Mouse (Mus musculus) CH12.LX (cell line): ENCODE results near the gene Wars2. TPM values are rescaled to one million over a fixed set of nuclear protein-coding genes. Genes with fewer than 3 reads are reported as not detected.

Source experiments
- DNase-seq: peaks from one replicate; pipeline ENCODE4 v3.0.0-alpha.2; 2013; ENCODE audit errors: extremely low read depth
- H3K27ac ChIP-seq: 2 replicates; pipeline ENCODE4 v1.5.1; 2012; ENCODE audit warnings: low read depth, mild to moderate bottlenecking, control low read depth, moderate library complexity; ENCODE audit not compliant: insufficient read depth
- H3K27me3 ChIP-seq: replicated peaks from 2 replicates; pipeline ENCODE3; 2012; ENCODE audit warnings: inconsistent platforms
- H3K36me3 ChIP-seq, 2 experiments: replicated peaks in 1 of 2; 2 replicates each; pipeline versions ENCODE3 to v1.6.1; 2012; ENCODE audit warnings: inconsistent platforms in 1 of 2, low read length in 1 of 2, mild to moderate bottlenecking in 1 of 2, mixed read lengths in 1 of 2, moderate library complexity in 1 of 2; ENCODE audit not compliant: control insufficient read depth in 1 of 2, insufficient read depth in 1 of 2
- H3K4me1 ChIP-seq, 2 experiments: 2 replicates each; pipeline ENCODE4 v1.6.1; 2012; ENCODE audit warnings: inconsistent platforms in 1 of 2, moderate library complexity in 1 of 2; ENCODE audit not compliant: insufficient read depth in 2 of 2, control insufficient read depth in 1 of 2
- H3K4me2 ChIP-seq: 2 replicates; pipeline ENCODE4 v1.6.1; 2012; ENCODE audit warnings: low read depth, mild to moderate bottlenecking, control low read depth; ENCODE audit not compliant: poor library complexity, insufficient read depth, severe bottlenecking
- H3K4me3 ChIP-seq, 3 experiments: fragments of 150-350 bp in 1 of 3; sonication (generic) in 1 of 3; replicated peaks in 1 of 3; 2 replicates each; pipeline versions ENCODE3 to v1.5.1; 2011 to 2012; ENCODE audit warnings: low read depth in 2 of 3, low read length in 2 of 3, mild to moderate bottlenecking in 2 of 3, moderate library complexity in 2 of 3, control low read depth in 1 of 3, improper control_type of control experiment in 1 of 3, inconsistent platforms in 1 of 3, mixed read lengths in 1 of 3; ENCODE audit not compliant: poor library complexity in 1 of 3
- H3K79me2 ChIP-seq: replicated peaks from 2 replicates; pipeline ENCODE4 v1.6.1; 2012; ENCODE audit warnings: mild to moderate bottlenecking, moderate library complexity; ENCODE audit not compliant: control insufficient read depth, poor library complexity, insufficient read depth, severe bottlenecking; ENCODE audit errors: extremely low read depth
- H3K9ac ChIP-seq: 2 replicates; pipeline ENCODE4 v1.6.1; 2012; ENCODE audit warnings: low read depth, mild to moderate bottlenecking, control low read depth, moderate library complexity; ENCODE audit not compliant: insufficient read depth
- H3K9me3 ChIP-seq: replicated peaks from 2 replicates; pipeline ENCODE3; 2012; ENCODE audit warnings: low read length, inconsistent platforms, mixed read lengths
- CHD1 ChIP-seq: IDR thresholded peaks from 2 replicates; pipeline ENCODE4 v1.6.1; 2012; ENCODE audit warnings: low read depth, low read length, improper control_type of control experiment, inconsistent platforms
- CHD2 ChIP-seq: IDR thresholded peaks from 2 replicates; pipeline ENCODE4 v1.6.1; 2011; ENCODE audit warnings: low read length, improper control_type of control experiment
- CTCF ChIP-seq, 2 experiments: IDR thresholded peaks in 1 of 2; conservative IDR thresholded peaks in 1 of 2; 2 replicates each; pipeline ENCODE4 v1.5.1; 2011 to 2012; ENCODE audit warnings: low read depth in 2 of 2, low read length in 2 of 2, improper control_type of control experiment in 1 of 2, inconsistent platforms in 1 of 2, mild to moderate bottlenecking in 1 of 2, moderate library complexity in 1 of 2
- EP300 ChIP-seq: IDR thresholded peaks from 2 replicates; pipeline ENCODE4 v1.6.1; 2011; ENCODE audit warnings: low read length, improper control_type of control experiment
- GABPA ChIP-seq: IDR thresholded peaks from 2 replicates; pipeline ENCODE4 v1.6.1; 2012; ENCODE audit warnings: low read depth, low read length, improper control_type of control experiment, inconsistent platforms; ENCODE audit not compliant: insufficient replicate concordance
- IRF4 ChIP-seq: IDR thresholded peaks from 2 replicates; pipeline ENCODE4 v1.6.1; 2014; ENCODE audit warnings: low read depth, mild to moderate bottlenecking, inconsistent platforms, low read length, improper control_type of control experiment
- KAT2A ChIP-seq: IDR thresholded peaks from 2 replicates; pipeline ENCODE4 v1.6.1; 2012; ENCODE audit warnings: low read length, improper control_type of control experiment, inconsistent platforms; ENCODE audit not compliant: insufficient replicate concordance
- MAFK ChIP-seq: IDR thresholded peaks from 2 replicates; pipeline ENCODE4 v1.6.1; 2011; ENCODE audit warnings: low read length, improper control_type of control experiment; ENCODE audit not compliant: insufficient replicate concordance
- MAX ChIP-seq: IDR thresholded peaks from 2 replicates; pipeline ENCODE4 v1.6.1; 2011; ENCODE audit warnings: low read length, improper control_type of control experiment
- MAZ ChIP-seq: IDR thresholded peaks from 2 replicates; pipeline ENCODE4 v1.6.1; 2012; ENCODE audit warnings: low read depth, mild to moderate bottlenecking, inconsistent platforms, low read length, improper control_type of control experiment, moderate library complexity
- MXI1 ChIP-seq: IDR thresholded peaks from 2 replicates; pipeline ENCODE4 v1.6.1; 2011; ENCODE audit warnings: mild to moderate bottlenecking, low read depth, low read length, improper control_type of control experiment
- MYC ChIP-seq: IDR thresholded peaks from 2 replicates; pipeline ENCODE4 v1.6.1; 2011; ENCODE audit warnings: low read depth, mild to moderate bottlenecking, improper control_type of control experiment, low read length
- NELFE ChIP-seq: IDR thresholded peaks from 2 replicates; pipeline ENCODE4 v1.6.1; 2011; ENCODE audit warnings: low read depth, low read length, improper control_type of control experiment
- PAX5 ChIP-seq: IDR thresholded peaks from 2 replicates; pipeline ENCODE4 v1.6.1; 2012; ENCODE audit warnings: low read length, inconsistent platforms, mixed read lengths
- POLR2AphosphoS2 ChIP-seq: IDR thresholded peaks from 2 replicates; pipeline ENCODE4 v1.6.1; 2011; ENCODE audit warnings: low read depth, low read length, improper control_type of control experiment
- RAD21 ChIP-seq: IDR thresholded peaks from 2 replicates; pipeline ENCODE4 v1.6.1; 2011; ENCODE audit warnings: low read depth, mild to moderate bottlenecking, low read length, improper control_type of control experiment, moderate library complexity
- SIN3A ChIP-seq: IDR thresholded peaks from 2 replicates; pipeline ENCODE4 v1.6.1; 2012; ENCODE audit warnings: low read length, improper control_type of control experiment, inconsistent platforms
- TBP ChIP-seq: conservative IDR thresholded peaks from 2 replicates; pipeline ENCODE4 v1.6.1; 2011; ENCODE audit warnings: low read depth, low read length, improper control_type of control experiment
- ZKSCAN1 ChIP-seq: IDR thresholded peaks from 2 replicates; pipeline ENCODE4 v1.6.1; 2012; ENCODE audit warnings: low read depth, inconsistent platforms, low read length, improper control_type of control experiment, borderline replicate concordance
- ZMIZ1 ChIP-seq: IDR thresholded peaks from 2 replicates; pipeline ENCODE4 v1.6.1; 2012; ENCODE audit warnings: low read depth, mild to moderate bottlenecking, inconsistent platforms, low read length, improper control_type of control experiment
- dilution Hi-C: fragments of 300-500 bp; cut with MboI; formaldehyde crosslinking; loops from 2 replicates; pipeline ENCODE4 v1.14.3; 2020; ENCODE audit warnings: low sequenced_read_pairs; ENCODE audit not compliant: extremely low pct_unique_long_range_greater_than_20kb, extremely low pct_ligation_motif_present
- in situ Hi-C: fragments of 300-500 bp; cut with MboI; formaldehyde crosslinking; loops from 3 replicates; pipeline ENCODE4 v1.14.3; 2019; ENCODE audit warnings: low sequenced_read_pairs, low pct_ligation_motif_present, low pct_unique_long_range_greater_than_20kb, mixed read lengths
- polyA plus RNA-seq: library from polyadenylated mRNA; unstranded; fragments of >175 nt; gene quantifications from 2 replicates; pipeline ENCODE4 v1.2.1, GENCODE M21; 2012; ENCODE audit warnings: low read depth; ENCODE audit not compliant: insufficient read length
- total RNA-seq, 2 experiments: library from RNA; depleted of rRNA; stranded (reverse); fragments of 300-350 nt in 1 of 2; fragments of >200 nt in 1 of 2; gene quantifications; 2 replicates each; pipeline ENCODE4 v1.2.3; 2012 to 2014

Wars2 gene
- total and polyA plus RNA-seq, 3 experiments, result 7.1 to 10.2 (median 8.6) TPM

GRCm38 (mm10) chr3:99245341-99245740 lies 104.5 kb downstream of the Wars2 start:
- no peak for DNase-seq
- Histone ChIP-seq H3K36me3 (no peaks in the 10 kb centered on the region), H3K9me3 (no peaks in the 10 kb centered on the region), H3K4me3 (no peak overlapping the region), H3K27ac (no peak overlapping the region), H3K4me2 (no peak overlapping the region), H3K4me1 (peaks cover under 1 to 9% of the 10 kb centered on the region in 2 experiments; a peak in 1 of 4 replicates), H3K9ac (no peak overlapping the region), H3K27me3 (no peaks in the 10 kb centered on the region), H3K79me2 (no peaks in the 10 kb centered on the region)
- in situ Hi-C loops, result loop anchor here (25.0 kb wide), 1 partner anchor 692 kb away; no protein-coding TSS in a partner anchor
- TF ChIP-seq POLR2AphosphoS2 (no peak), MAX (no peak), CHD1 (no peak), MAFK (no peak), NELFE (no peak), TBP (no peak), PAX5 (no peak), RAD21 (no peak), CTCF (conservative IDR thresholded peaks at IDR 0.05 in 1 of 2, IDR thresholded peaks at IDR 0.05 in 1 of 2; ENCODE audit: low read depth in 2 of 2, low read length in 2 of 2) (no peak)
- dilution Hi-C loops, result no loop called here

GRCm38 (mm10) chr3:99246629-99247028 lies 105.8 kb downstream of the Wars2 start:
- TF ChIP-seq CHD1, result no peak
- TF ChIP-seq ZKSCAN1, result no peak
- no peak for TF ChIP-seq TBP
- no peak for TF ChIP-seq MAZ
- no peak for TF ChIP-seq EP300
- no peak for TF ChIP-seq IRF4
- no peak for TF ChIP-seq MAFK
- no peak for TF ChIP-seq ZMIZ1
- TF ChIP-seq, all 38 proteins: peak for 0
- dilution Hi-C loops, result no loop called here
- peaks cover 0 to 12% of the 10 kb centered on the region in 2 experiments; a peak in 1 of 4 replicates for H3K4me1 ChIP-seq
- H3K79me2 ChIP-seq, result no peaks in the 10 kb centered on the region
- no peak overlapping the region for H3K9ac ChIP-seq
- H3K4me3 ChIP-seq, result no peak overlapping the region
- no peaks in the 10 kb centered on the region for H3K27me3 ChIP-seq
- no peaks in the 10 kb centered on the region for H3K36me3 ChIP-seq
- no peak overlapping the region for H3K4me2 ChIP-seq
- H3K27ac ChIP-seq, result no peak overlapping the region
- in situ Hi-C loops, result loop anchor here (25.0 kb wide), 1 partner anchor 691 kb away; no protein-coding TSS in a partner anchor
- no peak for DNase-seq
- H3K9me3 ChIP-seq, result no peaks in the 10 kb centered on the region

GRCm38 (mm10) chr3:99247586-99247985 lies 106.7 kb downstream of the Wars2 start:
- no peak for TF ChIP-seq MXI1
- TF ChIP-seq EP300, result no peak
- no peak for TF ChIP-seq KAT2A
- TF ChIP-seq PAX5, result no peak
- TF ChIP-seq GABPA, result no peak
- TF ChIP-seq ZKSCAN1, result no peak
- no peak for TF ChIP-seq SIN3A
- no peak for TF ChIP-seq CHD2
- no peak for TF ChIP-seq ZMIZ1
- TF ChIP-seq MYC, result no peak
- in situ Hi-C loops (loop anchor here (25.0 kb wide), 1 partner anchor 690 kb away; no protein-coding TSS in a partner anchor), dilution Hi-C loops (no loop called here)
- Histone ChIP-seq H3K9me3 (no peaks in the 10 kb centered on the region), H3K27me3 (no peaks in the 10 kb centered on the region), H3K4me1 (peaks cover 0 to 12% of the 10 kb centered on the region in 2 experiments; a peak in 1 of 4 replicates), H3K4me2 (no peak overlapping the region), H3K36me3 (no peaks in the 10 kb centered on the region), H3K9ac (no peak overlapping the region), H3K27ac (no peak overlapping the region), H3K4me3 (no peak overlapping the region), H3K79me2 (no peaks in the 10 kb centered on the region)
- DNase-seq, result no peak
